Mouse (Mus musculus) thymus, adult 2 months (tissue): ENCODE measurements around the gene Gm10570.

Experiments
- CTCF ChIP-seq: fragments of 200-500 bp; IDR thresholded peaks from 2 replicates; pipeline ENCODE4 v1.5.1; 2012; ENCODE audit warnings: mild to moderate bottlenecking, control low read depth, low read length, moderate library complexity, borderline replicate concordance; ENCODE audit not compliant: control insufficient read depth, poor library complexity, insufficient read depth; ENCODE audit errors: extremely low read depth
- POLR2A ChIP-seq: fragments of 200-500 bp; IDR thresholded peaks from 2 replicates; pipeline ENCODE4 v1.6.1; 2012; ENCODE audit warnings: mild to moderate bottlenecking, low read length, control low read depth, moderate library complexity; ENCODE audit not compliant: control insufficient read depth, poor library complexity, insufficient read depth; ENCODE audit errors: extremely low read depth

DNA sequence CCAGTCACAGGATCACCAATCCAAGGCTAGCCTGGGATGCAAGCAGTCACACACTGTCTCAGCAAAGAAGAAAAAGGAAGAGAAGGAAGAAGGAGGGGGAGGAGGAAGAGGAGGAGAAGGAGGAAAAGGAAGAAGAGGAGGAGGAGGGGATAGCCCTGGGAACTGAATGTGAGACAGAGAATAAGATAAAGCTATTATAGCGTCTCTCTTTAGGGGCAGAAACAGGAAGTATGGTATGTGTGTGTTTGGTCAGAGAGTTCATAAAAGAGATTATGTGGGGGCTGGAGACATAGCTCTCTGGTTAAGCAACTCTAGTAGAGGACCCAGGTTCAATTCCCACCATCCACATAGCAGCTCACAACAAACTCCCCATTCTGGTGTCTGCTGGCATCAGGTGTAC lies 14.7 kb upstream of the Gm10570 start:
- TF ChIP-seq POLR2A, result no peak
- no peak for TF ChIP-seq CTCF
